Mouse (Mus musculus) cerebellum, adult 8-10 months (tissue): Measurements from ENCODE around the gene Klrb1c.
A peak's percentile ranks its signal among the peaks of the same experiment; 100 is the strongest.
"Not testable (repeated sequence)": the region's sequence is repeated elsewhere in the genome, so short reads cannot be mapped to it uniquely, and the experiment has no call there.

Experiments used
- DNase-seq: peaks from one replicate; pipeline ENCODE4 v3.0.0; 2022

Gene Klrb1c

DNA sequence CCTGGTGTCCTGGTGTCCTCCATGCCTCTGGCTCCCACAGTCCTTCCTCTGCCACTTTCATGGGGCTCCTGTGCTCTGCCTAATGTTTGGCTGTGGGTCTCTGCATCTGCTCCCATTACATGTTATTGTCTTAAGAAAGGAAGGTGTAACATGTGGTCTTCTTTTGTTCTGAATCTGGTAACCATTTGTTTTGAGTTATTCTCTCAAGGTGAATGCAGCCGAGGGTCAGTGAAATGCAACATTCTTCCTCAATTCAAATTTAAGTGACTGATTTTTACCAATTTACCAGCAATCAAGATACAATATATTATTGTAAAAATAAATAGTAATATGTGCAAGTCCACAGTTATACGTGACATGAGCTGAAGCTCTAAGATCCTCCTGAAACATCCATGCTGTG, at the start of gene Klrb1c:
TSS of gene Klrb1c (minus strand) at position 101 of the 400 bp plus-strand sequence.
- DNase-seq: no peak

DNA sequence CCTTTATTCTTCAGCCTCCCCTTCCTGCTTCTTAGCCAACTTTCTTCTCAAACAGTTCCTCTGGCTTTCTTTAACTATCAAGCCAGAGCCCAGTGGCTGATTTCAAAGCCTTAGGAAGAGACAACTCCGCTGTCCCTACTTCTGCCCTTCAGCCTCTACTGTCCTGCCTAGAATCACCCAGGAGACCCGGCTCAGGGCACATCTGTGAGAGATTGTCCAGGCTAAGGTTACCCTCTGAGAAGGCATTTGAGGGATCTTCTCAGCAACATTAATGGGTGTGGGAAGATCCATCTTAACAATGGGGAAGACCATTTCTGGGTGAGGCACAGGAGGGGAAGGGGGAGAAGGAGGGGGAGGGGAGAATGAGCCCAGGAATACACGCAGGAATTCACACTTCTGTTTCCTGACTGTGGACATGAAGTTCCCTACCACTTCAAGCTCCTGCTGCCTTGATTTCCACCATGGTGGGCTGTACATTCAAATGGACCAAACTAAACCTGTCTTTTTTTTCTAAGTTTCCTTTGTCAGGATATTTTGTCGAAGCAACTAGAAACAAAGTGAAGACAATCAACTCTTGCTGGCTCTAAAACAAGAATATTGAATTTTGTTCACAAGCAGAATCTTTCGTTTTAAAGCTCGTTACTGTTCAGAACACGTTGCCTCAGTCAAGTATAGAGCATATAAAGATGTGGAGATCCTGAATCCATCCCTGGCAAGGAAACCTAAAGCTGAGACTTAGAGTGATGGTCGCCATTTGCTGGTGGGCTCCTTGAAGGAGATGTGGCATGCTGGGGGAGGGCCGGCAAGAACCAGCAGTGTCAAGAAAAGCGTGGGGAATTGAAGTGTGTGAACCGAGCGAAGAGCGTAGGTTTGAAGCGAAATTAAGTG, 48.7 kb upstream of the Klrb1c start:
- peak; percentile 23 for DNase-seq

DNA sequence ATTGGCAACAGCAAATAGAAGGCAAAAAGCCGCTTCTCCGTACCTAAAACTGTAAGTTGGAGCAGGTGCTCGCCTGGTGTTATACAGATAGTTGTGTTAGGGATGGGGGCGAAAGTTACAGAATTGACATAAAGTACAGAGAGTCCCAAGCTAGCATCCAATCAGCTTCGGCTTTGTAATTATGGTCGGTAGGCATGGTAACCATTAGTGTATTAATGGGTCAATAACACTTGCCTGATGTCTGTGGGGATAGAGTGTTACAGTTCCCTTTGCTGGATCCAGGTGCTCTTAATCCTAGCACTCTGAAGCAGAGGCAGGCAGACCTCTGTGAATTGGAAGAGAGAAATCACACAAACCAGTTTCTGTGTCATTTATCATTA, 47.9 kb upstream of the Klrb1c start:
- DNase-seq: no peak

DNA sequence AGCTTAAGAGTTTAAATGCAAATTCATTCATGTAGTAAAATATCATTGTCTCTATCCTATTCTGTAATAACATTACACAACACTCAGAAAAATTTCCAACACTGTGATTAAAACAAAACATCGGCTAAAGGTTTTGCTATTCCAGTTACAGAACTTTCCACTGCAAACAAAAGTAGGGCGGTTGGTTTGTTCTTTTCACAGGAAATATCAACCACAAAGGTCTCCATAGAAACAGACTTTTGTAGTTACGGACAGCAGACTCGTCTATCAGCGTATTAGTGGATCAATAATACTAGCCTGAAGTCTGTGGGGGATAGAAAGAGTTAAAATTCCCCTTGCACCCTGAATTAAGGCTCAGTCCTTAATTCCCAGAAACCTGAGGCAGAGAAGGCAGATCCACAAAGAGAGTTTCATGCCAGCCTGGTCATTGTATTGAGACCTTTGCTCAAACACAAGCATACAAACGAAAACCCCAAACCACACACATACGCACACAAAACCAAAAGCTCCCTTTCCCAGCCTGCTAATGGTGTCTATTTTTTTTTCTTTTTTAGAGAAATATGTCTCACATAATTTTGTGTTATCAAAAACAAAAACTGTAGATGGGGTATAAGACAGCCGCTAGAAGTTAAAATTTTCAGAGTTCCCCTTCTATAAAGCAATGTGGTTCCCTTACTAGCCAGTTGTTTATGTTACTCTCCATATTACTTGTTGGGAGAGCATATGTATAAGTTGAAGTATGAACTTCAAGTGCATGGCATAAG, 47.4 kb upstream of the Klrb1c start:
- DNase-seq: no peak

DNA sequence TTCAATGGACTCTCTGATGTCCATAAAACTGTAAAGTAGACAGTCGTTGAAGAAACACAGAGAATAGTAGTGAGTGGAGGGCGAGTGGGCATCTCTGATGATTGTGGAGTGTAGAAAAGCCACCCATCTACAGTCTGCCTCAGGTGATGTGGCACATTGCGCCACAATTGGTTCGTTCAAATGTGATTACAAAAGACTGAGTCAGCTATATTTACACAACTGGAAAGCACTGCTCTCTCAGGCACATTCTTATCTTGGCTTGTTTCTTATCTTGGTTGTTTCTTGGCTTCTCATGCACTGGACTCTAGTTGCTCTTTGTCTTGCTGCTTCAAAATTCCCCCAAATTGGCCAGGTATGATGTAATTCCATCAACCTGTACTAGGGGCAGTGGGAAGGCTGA, 46.6 kb upstream of the Klrb1c start:
- DNase-seq: no peak

DNA sequence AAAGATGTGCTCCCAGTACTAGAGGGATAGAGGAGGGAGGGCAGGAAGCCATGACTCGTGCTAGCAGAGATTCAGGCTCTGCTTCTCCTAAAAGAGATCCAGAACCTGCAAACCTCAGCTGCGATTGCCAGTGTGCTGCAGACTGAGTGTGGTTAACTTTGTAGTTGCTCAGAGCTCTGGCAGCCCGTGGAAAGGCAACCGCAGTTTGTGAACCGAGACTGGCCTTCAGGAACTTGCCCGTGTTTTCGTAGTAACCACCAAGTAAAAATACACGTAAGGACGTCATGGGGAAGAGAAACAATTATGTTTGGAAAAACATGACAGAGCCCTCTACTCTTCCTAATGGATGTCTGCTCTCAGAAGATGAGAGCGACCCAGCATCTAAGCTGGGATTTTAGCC, 44.0 kb upstream of the Klrb1c start:
- DNase-seq: no peak

DNA sequence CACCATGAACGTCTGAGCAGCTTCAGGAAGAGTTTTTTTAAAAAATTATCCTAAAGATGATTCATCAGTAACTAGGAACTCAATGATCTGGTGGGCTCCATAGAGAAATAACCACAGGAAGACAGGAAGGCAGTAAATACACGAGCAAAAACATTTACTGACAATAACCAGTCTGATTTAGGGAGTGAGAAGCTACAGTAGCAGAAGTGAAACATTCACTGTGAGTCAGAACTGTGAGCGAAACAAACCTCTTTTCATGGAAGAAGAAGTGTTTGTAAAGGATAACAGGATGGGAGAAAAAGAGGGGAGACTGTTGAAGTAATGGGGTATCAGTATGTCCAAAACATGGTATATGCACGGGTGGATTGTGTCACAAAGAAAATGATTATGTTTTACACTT, 40.8 kb upstream of the Klrb1c start:
- no peak for DNase-seq

DNA sequence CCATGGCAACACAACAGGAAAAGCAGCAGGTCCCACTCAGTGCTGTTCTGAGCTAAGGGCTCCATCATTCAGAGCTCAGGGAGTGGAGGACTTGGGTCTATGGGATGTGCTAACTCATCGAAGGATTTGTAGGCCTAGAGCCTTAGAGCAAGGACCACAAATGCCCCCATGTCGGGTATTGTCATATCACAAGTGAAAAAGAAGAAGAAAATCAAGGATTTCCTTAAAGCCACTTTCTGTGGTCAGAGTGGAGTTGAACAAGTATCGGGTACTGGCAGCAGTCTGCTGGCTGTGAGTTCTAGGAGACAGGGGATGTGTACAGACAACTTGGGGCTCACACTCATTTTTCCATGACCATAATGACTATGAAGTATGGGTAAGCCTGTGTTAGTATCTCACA, 37.8 kb upstream of the Klrb1c start:
- no peak for DNase-seq

DNA sequence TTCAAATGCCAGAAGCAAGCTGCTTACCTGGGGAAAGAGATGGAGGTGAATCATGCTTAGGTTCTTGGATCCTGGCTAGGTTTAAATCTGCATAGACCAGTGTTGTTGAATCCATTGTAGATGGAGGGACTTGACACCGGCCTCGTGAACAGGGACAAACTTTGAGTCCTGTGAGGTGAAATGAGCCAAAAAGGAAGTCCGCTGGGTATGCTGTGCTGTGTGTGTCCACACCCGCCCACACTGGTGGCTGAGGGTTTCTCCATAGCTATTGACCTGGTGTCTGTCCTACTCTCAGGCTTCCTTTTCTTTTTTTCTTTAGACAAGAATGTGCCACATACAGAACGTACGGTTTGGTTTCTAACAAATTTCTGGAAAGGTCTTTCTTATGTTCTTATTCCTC, 37.1 kb upstream of the Klrb1c start, which contains the start of the genes Gm44511 and Klrb1b:
TSS of gene Gm44511 (minus strand) at position 184 of the 400 bp plus-strand sequence.
TSS of gene Klrb1b (minus strand) at position 200 of the 400 bp plus-strand sequence.
- no peak for DNase-seq

DNA sequence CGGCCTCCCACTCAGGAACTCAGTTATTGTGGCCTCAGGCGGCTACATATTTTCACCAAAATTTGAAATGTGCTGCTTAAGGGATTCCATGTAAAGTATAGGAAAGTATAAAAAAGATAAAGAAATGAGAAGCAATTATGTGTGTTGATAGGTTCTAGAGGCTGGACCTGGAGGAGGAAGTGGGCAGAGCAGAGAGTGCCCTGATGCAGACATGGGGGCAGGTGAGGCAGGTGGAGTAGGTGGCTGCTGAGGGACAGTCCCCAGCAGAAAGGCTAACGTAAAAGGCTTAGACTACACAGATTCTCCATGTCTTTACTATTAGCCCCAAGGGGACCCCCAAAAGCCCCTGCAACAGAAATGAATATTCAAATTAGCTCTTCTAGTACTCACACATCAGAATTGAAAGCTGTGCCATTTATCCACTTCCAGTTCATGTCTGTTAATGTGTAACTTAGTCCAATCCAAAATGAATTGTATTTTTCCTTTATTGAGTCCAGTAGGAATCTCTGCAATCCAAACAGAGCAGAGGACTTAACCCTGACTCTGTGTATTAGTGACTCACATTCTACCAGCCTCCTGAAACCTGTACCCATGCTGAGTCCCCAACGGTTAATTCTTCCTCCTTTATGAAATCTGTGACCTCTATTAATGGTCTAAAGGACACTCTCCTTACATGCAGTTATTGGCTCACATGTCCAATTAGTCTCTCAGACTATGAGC, 29.2 kb upstream of the Klrb1c start:
- DNase-seq: no peak

DNA sequence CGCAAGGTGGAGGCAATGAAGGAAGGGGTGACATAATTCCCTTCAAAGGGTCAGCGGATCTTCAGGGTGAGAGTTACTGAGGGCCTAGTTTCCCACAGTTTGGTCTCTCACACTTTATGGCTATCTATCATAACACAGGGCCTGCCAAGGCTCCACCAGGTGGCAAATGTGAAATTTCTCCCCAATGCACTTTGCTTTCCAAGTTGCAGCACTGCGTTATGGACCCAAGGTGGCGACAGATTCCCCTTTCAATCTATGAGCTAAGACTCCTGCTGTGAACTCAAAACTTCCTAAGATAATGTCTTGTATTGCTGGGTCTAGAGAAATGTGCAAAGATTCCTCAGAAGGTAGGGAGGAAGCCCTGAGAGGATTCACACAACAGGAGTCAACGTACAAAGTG, 19.5 kb upstream of the Klrb1c start:
- DNase-seq: no peak

DNA sequence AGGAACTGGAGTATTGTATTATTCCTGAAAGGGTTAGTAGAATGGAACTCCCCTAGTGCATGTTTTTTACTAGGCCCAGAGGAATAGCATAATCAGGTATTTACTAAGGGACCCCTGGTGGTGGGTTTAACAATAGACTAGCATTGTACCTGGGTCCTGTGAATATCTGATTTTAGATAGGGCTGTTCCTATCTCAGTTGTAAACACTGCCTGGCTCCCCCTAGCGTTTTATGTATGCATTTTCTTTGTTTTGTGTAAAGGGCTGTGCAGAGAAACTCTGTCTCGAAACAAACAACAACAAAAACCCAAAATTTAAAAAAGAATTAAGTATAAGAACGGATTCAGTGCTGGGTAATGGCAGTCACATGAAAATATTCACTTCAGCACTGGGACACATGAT, 18.0 kb upstream of the Klrb1c start:
- no peak for DNase-seq

DNA sequence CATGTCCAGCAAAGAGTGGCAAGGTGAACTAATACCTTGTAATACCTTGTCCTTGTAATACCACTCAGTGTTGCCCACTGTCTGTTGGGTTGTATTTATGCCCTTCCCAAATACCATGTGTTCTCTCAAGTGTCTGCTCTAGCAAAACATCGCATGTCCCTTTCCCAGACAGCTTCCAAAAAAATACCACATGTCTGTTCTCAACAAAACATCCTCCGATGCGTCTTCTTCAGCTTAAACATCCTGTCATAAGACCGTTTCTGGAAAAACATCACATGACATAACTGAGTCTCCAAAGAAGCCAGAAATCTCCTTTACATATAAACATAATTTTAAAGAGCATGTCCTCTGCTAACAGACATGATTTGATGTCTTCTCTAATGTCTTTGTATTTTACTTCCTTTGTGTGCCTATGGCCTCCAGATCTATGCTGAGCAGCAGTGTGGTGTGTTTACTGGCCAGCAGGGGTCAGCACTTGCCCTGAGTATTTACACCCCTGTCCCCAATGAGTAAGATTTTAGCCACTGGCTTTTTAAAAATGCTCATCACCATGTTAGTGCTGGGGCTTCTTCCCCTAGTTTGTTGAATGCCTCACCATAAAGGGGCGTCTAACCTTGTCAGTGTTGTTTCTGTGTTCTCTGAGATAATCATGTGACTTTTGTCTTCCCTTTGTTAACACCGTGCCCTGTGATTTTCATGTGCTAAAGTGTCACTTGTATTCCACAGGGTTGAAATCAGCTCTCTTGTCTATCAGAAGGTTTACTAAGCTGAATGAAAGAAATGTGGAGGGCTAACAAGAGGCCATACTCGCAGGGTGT, 16.0 kb upstream of the Klrb1c start:
- not testable (repeated sequence) for DNase-seq

DNA sequence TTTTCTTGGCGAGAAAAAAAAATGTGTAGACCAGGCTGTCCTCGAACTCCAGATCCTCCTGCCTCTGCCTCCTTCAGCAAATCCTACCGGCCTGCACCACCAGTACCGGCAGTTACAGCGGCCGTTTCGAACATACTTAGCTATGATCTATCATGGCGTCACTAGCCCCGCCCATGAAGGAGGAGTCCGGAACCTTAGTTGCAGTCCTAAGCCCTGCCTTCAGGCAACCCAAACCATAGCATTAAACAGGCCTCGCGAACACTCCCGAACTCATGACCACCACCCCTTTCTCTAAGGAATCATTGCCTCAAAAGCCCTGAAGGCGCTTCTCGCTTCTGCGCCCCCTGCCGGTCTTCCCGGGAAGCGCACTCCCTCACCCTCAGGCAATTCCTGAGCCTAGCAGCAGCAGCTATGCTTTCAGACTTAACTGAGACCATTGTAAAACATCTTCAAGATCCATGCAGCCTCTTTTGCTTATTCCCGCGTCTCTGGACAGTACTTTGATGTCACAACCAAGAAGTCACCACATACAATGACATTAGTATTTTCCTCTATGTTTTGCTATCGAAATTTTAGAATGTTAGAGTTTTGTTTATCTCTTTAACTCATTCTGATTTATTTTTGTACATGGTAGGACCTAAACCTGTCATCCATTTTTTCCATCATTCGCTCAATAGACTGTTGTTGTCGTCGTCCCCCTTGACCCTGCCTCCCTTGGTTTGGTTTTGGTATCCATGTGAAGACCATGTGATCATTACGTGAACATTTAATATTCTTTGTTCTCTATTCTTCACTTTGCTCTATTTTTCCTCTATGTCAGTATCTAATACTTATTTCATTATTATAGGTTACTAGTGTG, 14.2 kb upstream of the Klrb1c start:
- peak; percentile 97 for DNase-seq

DNA sequence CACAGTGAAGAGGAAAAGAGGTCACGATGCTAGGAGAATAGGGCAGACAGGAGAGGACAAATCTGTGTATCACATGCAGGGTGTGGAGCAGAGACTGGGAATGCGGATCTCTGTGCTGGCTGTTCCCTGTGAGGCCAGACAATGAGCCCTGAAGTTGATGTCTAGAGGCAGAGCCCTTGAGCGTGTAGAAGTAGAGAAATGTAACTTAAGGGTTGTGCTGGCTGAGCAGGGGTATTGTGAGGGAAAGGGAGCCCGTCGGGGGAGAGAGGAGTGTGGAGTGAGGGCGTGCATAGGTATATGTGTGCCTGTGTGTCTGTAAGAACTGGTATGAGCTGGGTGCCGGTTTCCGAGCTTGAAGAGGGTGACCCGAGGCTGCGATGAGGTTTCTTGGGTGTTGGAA, 13.5 kb upstream of the Klrb1c start:
- DNase-seq: no peak

DNA sequence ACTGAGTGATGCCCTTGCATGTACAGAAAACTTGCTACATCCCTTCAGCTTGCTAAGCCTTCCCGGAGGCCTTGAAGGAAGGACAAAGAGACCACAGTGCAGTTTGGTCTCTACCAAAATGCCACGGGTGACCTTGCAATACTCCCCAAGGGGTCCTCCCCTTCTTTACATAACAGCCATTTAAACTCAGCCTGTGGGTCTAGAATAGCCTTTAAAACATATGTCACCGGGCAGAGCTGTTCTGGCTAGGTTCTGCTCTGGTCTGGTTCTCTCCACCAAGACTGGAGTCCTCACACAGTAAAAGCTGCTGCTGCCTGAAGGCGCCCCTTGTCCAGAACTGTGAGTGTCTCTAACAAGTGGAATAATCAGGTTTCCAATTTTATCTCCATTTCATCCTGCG, 11.7 kb upstream of the Klrb1c start:
- not testable (repeated sequence) for DNase-seq

DNA sequence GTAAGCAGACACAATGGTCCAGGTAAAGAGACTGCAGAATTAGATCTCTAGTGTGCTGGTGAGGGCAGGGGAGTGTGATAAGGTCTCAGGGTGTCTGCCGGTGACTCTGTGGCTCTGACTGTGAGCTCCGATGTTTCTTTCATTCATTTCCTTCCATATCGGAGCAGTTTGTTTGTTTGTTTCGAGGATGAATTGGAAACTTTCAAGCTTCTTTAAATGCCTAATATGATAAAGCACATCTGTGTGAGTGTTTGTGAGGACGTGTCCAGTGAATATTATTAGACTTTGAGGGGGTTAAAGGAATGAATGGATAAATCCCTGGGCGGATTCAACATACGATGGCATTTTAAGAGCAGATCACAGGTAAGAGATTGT, 10.9 kb upstream of the Klrb1c start:
- DNase-seq: no peak

DNA sequence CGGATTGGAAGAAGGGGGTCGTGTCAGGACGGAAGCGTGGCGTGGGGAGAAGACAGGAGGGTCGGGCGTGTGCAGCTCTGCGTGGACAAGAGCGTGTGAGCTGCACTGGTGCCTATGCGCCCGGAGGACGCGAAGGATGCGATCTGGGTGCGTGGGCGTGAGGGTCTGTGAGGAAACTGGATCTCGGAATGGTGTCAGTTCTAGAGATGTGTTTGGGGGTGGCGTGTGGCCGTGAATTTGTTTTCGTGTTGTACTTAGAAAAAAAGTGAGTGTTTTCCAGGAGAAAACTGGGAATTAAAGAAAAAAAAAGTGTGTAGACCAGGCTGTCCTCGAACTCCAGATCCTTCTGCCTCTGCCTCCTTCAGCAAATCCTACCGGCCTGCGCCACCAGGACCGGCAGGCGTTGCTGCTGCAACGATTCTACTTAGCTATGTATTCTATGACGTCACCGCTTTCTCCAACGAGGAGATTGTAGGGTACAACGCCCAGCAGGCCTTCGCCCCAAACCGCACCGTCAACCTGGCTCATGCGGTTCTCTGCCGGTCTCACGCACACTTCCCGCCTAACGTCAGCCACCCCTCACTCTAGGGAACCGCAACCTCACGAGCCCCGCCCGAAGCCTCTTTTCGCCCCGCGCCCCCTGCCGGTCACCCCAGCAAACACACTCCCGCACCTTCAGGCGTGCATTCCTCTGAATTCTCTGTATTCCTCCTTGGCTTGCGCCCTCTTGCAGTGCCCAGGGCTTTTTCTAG, 10.3 kb upstream of the Klrb1c start:
- DNase-seq: peak; percentile 91

DNA sequence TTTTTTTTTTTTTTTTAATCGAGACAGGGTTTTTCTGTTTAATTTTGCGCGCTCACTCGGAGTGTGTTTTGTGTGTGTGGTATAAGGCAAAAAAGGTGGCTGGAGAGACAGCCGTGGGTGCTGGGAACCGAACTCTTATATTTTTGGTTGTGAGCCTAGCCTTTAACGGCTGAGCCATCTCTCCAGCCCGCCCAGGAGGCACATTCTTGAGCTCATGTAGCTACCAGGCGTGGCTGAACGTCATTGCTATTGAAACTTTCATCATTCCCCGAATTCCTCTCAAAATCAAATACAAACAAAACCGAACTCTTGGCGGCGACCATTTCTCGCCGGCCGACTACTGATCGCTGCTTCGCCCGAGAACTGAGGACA, 9.7 kb upstream of the Klrb1c start:
- peak; percentile 80 for DNase-seq

DNA sequence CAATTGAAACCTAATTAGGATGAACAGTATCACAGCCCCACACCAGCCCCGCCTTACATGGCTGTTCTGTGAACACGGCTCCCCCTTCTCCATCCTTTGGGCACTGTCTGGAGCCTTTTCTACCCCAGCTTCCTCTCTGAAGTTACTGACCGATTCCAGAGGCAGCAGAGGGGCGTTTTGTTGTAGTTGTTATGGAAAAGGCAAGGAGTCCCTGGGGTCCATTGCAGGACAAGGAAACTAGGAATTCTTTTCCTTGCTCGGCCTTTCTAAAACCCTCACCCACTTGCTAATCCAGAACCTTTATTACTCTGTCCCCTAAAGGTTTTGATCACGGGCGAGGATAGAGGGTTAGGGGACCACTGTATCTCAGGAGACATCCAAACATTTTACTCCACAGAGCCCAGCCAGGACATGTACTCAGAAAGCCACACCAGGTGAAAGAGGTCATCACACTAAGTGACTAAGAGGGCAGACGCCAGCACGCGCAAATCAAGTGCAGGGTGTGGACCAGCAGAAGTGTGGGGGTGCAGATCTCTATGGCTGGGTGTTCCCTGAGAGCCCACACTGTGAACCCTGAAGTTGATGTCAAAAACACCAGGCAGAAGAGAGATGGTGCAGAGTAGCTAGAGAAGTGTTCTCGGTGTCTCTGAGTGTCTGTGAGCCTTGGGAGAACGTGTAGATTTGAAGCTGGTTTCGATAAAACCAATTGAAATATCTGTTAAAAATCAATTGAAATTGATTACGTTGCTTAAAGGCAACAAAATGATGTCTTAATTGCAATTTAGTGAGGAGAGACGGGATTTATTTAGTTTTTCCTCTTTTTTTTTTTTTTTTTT, 9.1 kb upstream of the Klrb1c start:
- DNase-seq: no peak
